Mouse (Mus musculus) ZHBTc4 (cell line): ENCODE results near the gene P2rx3.
A peak's percentile ranks its signal among the peaks of the same experiment; 100 is the strongest.

Source experiments
- DNase-seq: peaks from one replicate; pipeline ENCODE4 v3.0.0-alpha.2; 2011; ENCODE audit warnings: low read depth, low spot score

P2rx3 gene

DNA sequence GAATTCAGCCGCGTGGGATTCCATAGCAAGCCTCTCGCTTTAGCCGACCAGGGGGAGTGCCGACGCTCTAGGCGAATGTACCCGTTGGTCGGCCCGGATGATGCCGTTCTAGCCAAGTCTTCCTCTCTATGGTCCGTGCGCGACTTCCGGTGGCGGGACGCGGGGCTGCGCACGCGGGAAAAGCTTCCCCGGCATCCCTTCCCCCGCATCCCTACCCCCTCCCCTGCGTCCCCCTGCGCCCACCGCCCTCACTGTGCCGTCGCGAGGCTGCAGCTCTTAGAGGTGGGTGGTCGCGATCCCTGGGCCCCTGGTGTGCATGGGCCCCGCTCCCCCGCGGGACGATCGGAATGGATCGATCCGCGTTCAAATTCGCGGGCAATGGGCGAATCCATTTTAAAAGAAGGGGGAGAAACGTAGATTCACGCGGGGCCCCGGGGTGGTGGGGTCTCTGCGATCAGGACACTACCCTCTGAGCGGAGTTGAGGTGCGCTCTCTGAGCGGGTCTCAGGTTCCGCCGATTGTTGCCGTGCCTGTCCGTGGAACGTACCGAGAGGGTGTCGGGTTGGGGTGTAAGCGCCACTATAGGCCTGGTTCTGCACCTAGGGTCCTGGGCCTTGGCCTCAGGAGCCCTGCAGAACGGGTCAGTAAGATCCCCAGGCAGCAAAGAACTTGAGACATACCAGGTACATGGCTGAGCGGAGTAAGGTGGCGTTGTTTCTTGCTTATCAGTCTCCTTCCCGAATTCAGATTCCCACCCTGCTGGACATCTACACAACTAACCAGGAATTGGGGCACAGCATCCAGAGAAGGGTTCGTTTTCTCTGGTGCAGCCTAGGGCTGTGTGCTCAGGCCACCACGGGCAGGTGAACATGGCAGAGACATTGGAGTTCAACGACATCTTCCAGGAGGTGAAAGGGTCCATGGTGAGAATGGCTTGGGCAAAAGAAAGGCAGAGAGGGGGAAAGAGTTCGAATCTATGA, at the start of gene P2rx3, which contains the start of gene Ssrp1:
P2rx3 (minus strand) TSS at position 416 of the 980 bp plus-strand sequence.
Ssrp1 (plus strand) TSS at position 188 of the 980 bp plus-strand sequence.
- DNase-seq = peak; percentile 97

GRCm38 (mm10) chr2:85073751-85074150, 36.5 kb upstream of the P2rx3 start:
- DNase-seq = no peak

DNA sequence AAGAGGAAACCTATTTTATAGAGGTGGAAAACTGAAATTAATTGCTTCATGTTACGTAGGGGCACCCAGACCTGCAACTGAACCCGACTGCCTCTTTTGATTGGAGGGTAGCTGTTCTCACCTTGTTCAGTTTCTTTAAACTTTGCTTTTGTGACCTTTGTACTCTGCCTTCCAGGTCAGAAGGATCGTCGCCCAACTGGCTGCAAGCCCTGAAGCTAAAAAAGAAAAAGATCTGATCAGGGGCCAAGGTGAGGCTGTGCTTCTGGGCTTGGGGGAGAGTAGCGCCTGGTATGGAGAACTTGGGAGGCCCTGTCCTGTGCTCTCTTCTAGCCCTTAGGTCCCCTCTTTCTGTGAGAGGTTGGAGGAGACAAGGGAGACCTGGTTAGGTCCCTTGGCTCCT, 34.7 kb upstream of the P2rx3 start:
- no peak for DNase-seq

- no peak for DNase-seq
Observed at GRCm38 (mm10) chr2:85070086-85070485, 32.8 kb upstream of the P2rx3 start.

GRCm38 (mm10) chr2:85068626-85069025, 31.4 kb upstream of the P2rx3 start:
- no peak for DNase-seq

DNA sequence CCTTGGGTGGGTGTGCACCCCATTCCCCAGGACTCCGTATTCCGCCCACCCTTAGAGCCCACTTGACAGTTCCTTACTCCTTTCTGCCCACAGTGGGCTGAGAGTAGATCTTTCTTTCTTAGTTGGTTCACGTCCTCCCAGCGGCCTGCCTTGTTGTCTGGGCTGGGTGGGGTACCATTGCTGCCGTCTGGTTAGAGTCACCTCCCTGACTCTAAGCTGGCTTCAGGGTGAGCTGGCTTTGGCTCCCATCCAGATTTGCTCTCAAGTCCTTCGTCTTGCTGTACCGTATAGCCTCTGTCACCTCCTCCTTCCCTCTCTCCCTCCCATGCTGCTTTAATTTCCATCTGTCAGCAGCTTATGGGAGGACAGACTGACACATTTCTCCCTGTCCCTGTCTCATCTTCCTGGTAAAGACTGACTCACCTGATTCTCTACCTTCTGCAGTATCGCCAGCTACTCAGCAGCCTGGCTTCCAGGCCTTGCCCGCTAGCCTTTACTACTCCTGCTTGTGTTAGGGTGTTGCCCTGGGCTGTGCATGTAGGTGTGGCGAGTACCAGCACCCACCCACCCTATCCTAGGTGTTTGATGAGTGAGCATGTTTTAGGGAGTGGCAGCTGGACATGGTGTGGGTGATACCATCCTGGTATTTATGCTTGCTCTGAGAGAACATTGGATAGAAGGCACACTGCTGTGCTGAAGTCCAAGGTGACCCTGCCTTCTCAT, 30.8 kb upstream of the P2rx3 start:
- no peak for DNase-seq

- no peak for DNase-seq
Observed at GRCm38 (mm10) chr2:85066937-85067336, 29.7 kb upstream of the P2rx3 start.

GRCm38 (mm10) chr2:85065141-85065875, 28.0 kb upstream of the P2rx3 start:
- peak; percentile 36 for DNase-seq

DNA sequence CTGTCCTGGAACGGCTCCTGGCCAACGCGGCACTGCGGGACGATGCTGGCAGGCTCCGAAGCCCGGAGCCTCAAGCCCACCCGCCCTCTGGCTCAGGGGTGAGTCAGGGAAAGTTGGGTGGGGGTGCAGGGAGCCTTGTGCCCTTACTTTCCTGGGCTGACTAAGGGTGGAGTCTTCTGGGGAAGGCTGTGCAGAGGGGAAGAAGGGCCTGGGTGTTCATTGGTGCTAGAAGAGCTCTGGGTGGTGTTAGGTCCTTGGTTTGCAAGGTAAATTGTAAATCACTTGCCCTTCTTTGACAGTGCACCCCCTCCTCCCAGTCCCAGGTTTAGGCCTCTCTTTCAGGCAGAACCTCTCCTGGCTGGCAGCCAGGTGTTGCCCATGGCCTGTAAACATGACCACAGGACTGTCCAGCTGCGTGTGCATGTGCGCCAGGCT, 23.9 kb upstream of the P2rx3 start:
- peak; percentile 15 for DNase-seq

DNA sequence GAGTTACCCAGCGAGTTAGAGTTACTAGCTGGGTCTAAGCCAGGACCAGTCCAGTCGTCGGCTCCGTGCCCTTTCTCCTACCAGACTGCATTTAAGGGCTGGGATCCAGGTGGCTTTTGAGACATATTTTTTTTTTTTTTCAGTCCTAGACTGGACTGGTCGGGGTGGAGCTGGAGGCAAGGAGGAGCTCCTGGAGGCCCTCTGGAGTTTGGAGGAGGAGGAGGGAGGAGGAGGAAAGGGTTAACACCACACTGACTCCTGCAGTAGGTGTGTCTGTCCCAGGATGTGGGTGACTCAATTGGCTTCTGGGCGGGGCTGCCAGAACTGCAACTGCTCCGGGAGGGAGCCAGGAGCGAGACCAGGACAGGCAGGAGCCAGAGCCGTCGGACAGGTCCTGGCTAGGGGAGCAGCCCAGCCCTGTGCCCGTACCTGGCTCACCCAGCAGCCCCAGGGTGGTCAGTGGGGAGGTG, 23.4 kb upstream of the P2rx3 start:
- DNase-seq = peak; percentile 84

DNA sequence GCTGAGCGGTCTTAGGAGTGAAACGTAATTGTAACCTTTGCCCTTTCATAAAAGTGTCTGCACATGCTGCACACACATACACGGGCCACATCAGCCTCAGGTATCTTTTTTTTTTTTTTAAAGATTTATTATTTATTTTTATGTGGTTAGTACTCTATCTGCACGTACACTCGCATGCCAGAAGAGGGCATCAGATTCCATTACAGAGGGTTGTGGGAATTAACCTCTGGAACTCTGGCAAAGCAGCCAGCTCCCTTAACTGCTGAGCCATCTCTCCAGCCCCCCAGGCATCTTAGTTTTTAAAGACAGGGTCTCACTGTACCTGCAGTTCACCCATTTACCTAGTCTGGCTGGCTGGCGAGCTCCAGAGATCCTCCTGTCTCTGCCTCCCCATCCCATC, 22.4 kb upstream of the P2rx3 start:
- DNase-seq = peak; percentile 34

DNA sequence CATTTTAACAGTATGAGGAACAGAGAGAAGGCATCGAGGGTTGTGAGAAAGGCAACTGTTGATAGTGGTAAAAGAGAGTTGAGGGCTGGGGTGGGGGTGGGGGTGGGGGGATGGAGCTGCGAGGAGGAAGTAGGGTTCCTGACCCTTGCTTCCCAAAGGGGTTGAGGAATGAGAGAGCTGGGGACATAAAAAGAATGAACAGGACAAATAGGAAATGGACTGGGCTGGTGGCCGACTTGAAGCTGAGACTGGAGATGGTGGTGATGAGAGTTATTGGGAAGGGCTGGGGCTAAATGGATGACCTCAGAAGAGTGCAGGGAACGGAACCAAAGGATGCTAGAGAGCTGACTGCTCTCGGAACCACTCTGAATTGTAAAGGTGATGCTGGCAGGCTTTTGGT, 19.4 kb upstream of the P2rx3 start:
- DNase-seq = no peak

DNA sequence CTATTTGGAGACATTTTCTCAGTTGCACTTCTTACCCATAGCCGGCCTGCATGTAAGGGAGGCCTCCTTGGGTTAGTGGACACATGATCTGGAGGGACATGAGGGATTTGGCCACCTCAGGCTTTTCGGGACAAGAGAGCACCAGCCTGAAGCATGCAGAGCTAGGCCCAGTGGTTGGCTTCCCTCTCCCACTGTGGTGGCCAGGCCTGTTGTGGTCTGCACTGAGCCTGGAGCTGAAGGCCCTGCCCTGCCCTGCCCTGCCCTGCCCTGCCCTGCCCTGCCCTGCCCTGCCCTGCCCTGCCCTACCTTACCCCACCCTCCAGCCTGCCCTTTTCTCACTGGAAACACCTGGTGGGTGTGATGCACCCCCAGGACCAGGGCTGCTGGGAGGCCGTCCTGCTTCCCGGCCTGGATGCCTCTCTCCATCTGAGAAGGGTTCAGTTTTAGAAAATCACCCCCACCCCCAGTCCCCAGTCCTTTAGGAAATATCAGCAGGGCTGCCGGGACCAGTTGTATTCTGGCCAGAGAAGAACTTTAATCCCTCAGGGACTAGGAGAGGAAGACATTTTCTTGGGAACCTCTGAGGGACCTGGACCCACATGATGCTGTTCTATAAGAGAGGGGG, 16.0 kb upstream of the P2rx3 start:
- no peak for DNase-seq

- peak; percentile 66 for DNase-seq
Observed at GRCm38 (mm10) chr2:85050746-85051145, 13.5 kb upstream of the P2rx3 start.

DNA sequence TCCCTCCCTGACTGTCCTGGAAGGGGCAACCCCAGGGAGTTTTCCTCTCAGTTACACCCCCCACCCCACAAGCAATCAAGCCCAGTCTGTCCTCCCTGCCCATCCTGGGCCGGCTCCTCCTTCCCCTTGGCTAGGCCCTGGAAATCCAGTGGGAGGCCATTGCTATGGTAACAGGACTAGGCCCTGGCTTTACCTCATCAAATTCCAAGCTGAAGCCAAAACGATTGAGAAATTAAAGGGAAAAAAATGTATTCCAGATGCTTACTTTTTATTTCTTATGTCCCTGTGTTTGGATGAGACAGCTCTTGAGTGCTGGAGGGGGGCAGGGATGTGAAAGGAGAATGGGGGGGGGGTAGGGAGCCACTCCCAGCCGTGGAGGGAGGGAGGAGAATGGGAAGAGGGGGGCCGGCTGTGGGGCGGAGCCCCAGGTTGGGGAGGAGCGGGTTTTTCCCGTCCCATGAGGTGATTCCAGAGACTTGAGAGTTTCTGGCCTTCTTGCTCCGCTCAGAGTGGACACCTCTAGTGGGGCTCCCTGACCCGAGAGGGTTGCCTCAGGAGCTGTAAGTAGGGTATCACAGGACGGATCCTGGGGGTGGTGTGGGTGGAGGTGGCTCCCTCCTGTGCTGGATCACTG, 12.9 kb upstream of the P2rx3 start:
- peak; percentile 19 for DNase-seq

GRCm38 (mm10) chr2:85049277-85049676, 12.0 kb upstream of the P2rx3 start:
- peak; percentile 16 for DNase-seq

DNA sequence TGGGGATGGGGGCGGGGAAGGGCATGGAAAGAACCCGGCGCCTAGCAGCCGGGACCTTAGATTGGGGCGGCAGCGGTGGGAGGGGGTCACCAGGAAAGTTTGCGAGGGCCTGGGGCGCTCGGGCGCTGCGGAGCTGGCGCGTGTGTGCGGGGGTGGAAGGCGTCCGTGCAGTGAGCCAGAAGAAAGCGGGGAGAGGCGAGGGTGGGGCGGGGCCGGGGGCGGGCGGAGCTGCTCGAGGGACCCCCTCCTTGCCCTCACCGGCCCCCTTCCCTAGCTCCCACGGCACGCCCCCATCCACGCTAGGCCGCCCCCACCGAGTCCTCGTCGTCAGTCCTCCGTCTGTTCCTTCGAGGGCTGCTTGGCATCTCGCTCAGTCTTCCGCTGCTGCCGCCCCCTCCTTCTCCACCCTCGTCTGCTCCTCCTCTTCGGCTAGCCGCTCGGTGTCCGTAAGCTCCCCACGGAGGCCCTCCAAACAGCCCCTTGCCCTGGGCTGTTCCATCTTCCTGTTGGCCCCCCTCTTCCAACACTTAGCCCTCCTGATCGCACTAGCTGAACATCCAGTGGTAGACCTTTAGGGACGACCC, 11.0 kb upstream of the P2rx3 start:
- peak; percentile 53 for DNase-seq

GRCm38 (mm10) chr2:85047596-85048167, 10.4 kb upstream of the P2rx3 start, which contains the start of gene Tnks1bp1:
TSS of gene Tnks1bp1 (plus strand) at chr2:85048022.
- peak; percentile 97 for DNase-seq

GRCm38 (mm10) chr2:85047081-85047480, 9.8 kb upstream of the P2rx3 start:
- no peak for DNase-seq

DNA sequence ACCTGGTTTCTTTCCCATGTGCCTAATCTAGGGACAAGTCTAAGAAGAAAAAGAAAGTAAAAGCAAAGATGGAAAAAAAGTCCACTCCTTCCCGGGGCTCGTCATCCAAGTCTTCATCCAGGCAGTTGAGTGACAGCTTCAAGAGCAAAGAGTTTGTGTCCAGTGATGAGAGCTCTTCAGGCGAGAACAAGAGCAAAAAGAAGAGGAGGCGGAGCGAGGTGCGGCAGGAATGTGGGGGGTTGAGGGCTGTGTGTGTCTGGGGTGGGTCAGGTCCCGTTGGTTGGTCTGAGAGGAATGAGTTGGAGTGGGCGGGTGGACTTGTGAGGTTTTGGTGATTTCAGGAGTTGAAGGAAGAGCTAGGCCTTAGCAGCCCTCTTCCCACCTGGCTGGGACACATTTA, 9.0 kb upstream of the P2rx3 start:
- DNase-seq = peak; percentile 36
